Mouse (Mus musculus): ENCODE measurements around the gene Ascl5.

Ascl5 gene

DNA sequence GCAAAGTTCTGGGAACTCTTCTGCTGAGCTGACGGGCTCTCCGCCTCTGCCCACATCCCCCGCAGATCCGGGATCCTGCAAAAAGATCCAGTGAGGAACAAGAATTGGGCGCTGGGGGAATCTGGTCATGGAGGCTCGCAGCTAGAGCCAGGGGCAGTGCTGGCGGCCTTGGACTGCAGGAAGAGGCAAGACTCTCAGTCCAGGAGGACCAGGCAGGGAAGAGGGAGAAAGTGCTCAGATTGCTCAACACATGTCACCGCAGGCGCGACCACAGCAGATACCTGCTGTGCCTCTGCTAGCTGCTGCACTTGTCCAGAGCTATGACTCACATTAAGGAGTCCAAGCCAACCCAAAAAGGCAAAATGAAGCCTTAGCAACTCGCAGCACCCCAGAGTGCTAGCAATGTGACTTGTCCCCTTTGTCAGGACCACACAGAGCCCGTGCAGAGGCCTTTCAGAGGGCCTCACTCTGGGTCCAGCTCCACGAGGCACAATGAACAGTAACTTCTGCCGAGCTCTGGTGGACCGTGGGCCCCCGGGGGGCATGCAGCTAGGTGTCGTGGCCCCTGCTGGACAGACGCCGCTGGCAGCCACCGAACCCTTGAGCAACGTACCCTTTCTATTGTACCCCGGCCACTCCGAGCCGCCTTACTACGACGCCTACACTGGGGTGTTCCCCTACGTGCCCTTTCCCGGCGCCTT lies at the start of gene Ascl5:
TSS of gene Ascl5 (plus strand) at position 493 of the 701 bp plus-strand sequence.
- TF ChIP-seq GATA4 (IDR thresholded peaks at IDR 0.05; ENCODE audit: insufficient replicate concordance, low read length) = no peak

DNA sequence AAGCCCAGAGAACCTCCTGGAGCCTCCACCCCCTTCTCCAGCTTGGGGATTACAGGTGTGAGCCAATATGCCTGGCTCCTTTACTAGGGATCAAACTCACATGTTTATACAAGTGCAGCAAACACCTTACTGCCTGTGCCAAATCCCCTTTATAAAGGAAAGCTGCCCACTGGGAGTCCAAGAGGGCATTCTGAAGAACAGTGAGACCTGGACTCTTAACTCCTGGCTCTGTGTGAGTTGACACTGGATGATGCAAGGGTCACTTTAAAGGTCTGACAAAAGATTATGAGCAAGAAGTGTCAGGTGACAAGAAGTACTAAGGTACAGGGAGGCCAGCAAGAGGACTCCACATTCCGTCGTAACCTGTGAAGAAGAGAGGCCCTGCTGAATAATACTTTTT lies 49.2 kb upstream of the Ascl5 start:
- TF ChIP-seq GATA4 (IDR thresholded peaks at IDR 0.05; ENCODE audit: insufficient replicate concordance, low read length) = no peak

DNA sequence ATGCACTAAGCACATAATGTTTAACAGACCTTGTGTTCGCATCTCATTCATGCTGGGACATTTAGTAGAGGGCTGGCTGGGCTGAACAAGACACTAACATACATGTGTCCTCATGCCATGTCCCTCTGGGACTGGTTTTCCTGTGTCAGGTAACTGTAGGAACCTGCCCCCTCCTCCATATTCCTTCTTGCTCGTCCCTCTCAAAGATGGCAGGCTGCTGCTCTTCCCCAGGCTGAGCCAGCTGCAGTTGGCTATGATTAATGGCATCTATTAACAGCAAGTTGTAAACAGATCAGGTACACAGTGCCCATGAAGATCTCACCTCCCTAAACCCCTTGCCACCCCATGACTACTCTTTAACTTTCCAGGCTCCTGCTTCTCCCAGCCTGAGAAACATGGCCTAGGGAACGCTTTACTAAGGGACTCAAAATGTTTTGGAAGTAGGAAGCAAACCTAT lies 44.3 kb upstream of the Ascl5 start, which contains the start of gene Igfn1:
TSS of gene Igfn1 (minus strand) at position 51 of the 457 bp plus-strand sequence.
- TF ChIP-seq GATA4 (IDR thresholded peaks at IDR 0.05; ENCODE audit: insufficient replicate concordance, low read length) = no peak

DNA sequence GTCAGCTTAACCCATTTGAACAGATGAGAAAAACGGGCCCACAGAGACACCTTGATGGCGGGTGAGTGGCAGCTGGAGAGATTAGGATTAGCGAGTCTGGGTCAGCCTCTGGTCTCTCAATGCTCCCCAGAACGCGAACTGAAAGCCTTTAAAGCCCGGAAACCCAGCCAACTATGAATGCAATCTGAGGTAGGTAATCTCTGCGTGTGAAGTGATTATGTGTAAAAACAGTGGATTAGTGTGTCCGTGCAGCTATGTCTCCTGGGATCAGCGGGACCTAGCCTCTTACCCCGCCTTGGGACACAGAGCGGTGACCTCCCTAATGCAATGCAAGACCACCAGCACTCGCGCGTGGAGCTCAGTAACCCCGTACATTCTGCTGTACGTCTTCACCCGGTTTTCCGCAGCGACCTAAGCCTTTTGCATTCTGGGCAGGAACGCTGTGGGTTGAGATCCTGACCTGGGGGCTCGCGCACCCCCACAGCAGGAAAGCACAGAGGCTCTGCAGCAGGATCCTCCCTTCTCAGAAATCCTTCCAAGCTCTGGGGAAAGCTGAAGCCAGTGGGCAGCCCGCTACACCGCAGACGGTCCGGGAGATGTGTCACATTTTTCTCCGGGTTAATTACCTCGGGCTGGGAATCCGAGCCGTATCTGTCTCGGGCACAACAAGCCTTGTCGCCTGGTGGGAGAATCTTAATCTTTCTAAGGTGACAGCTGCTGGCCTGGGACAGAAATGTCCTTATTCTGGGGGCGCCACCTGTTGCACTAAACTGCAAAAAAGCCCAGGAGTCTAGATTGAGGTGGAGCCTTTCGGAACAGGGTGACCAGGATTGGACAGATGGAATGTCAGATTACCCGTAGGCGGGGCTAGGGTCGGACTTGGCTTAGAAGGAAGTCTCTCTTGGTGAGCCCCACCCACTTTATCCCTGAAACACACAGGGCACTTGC lies 43.1 kb upstream of the Ascl5 start, which contains the start of gene Tmem9:
TSS of gene Tmem9 (plus strand) at position 940 of the 948 bp plus-strand sequence.
- no peak for TF ChIP-seq GATA4 (IDR thresholded peaks at IDR 0.05; ENCODE audit: insufficient replicate concordance, low read length)

DNA sequence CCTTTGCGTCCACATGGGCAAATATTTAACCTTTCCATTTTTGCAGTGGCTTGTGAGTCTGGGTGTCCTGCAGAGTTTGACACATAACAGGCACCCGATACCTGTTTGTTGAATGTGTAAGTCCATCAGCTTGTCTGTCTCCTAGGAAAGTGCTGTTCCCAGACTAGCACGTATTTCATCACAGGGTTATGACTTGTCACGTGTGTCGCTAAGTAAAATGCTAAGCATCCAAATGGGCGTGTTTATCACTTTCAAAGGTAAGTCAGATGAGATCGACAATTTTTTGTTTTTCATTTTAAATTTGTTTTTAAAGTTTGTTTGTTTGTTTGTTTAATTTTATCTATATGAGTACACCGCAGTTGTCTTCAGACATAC lies 42.5 kb upstream of the Ascl5 start:
- TF ChIP-seq GATA4 (IDR thresholded peaks at IDR 0.05; ENCODE audit: insufficient replicate concordance, low read length) = no peak

DNA sequence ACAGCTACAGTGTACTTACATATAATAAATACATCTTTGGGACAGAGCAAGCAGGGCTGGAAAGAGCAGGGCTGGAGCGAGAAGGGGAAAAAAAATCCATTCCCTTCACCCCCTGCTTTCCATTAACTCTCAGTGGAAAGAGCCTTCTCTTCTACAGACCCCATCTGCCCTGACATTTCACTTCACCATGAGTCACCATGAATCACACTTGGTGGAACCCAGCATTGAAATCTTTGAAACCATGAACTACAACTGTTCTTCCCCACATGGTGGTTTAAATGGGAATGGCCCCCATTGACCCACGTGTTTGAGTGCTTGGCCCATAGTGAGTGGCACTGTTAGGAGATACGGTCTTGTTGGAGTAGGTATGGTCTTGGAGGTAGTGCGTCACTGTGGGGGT lies 40.4 kb upstream of the Ascl5 start:
- TF ChIP-seq GATA4 (IDR thresholded peaks at IDR 0.05; ENCODE audit: insufficient replicate concordance, low read length) = no peak

DNA sequence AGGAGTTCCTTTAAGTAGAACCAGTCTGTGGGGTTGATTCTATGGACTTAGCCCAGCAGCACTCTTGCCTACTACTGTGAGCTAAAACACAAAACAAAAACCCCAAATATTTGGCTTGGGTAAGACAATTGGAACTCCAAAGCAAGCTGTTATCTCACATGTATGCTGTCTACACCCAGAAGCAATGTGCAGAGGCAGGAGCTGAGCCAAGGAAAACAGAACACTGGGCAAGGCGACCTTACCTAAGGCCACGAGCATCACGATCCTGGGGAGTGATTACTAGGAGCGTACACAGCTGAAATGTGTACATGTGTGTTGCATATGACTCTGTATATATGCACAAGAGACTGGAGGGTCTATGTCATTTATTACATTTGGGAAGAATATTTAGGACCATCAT lies 37.1 kb upstream of the Ascl5 start:
- no peak for TF ChIP-seq GATA4 (IDR thresholded peaks at IDR 0.05; ENCODE audit: insufficient replicate concordance, low read length)

DNA sequence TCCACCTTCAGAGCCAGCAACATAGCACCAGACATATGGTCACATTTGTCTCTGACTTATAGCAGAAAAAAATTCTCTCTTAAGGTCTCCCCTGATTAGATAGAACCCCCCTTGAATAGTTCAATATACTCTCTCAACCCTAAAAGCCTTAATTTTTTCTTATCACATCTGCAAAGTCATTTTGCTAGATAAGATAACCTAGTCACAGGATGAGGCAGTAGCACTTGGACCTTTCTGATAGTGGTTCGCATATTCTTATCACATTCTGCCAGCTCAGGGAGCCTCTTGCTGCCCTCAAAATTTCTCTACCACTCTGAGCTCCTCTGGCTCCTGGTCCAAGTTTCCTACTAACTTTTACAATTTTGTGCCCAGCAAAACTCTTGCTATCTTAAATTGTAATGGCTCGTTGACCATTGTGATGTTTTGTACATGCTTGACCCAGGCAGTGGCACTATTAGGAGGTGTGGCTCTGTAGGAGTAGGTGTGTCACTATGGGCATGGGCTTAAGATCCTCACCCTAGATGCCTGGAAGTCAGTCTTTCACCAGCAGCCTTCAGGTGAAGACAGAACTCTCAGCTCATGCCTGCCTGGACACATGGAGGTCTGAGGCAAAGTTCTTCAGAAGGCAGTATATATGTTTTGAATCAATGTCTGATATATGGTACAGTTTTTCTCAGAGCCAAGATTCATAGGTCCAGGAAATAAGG lies 35.7 kb upstream of the Ascl5 start:
- no peak for TF ChIP-seq GATA4 (IDR thresholded peaks at IDR 0.05; ENCODE audit: insufficient replicate concordance, low read length)

DNA sequence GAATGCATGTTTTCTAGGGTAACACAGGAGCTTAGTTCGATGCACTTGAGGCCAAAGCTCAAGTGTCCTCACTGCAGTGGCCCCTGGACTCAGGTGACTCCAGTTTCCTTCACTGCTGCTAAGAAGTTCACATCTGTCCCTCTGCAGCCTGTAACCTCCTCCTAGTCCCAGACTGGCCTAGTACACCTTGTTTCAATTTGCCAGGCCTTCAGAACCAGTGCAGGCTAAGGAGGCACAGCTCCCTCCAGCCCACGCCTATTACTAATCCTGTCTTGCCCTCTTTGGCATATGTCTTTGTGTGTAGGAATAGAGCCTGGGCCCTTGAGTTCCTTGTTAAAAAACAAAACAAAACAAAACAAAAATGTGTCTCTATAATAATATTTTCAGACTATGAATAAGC lies 33.3 kb upstream of the Ascl5 start:
- no peak for TF ChIP-seq GATA4 (IDR thresholded peaks at IDR 0.05; ENCODE audit: insufficient replicate concordance, low read length)

DNA sequence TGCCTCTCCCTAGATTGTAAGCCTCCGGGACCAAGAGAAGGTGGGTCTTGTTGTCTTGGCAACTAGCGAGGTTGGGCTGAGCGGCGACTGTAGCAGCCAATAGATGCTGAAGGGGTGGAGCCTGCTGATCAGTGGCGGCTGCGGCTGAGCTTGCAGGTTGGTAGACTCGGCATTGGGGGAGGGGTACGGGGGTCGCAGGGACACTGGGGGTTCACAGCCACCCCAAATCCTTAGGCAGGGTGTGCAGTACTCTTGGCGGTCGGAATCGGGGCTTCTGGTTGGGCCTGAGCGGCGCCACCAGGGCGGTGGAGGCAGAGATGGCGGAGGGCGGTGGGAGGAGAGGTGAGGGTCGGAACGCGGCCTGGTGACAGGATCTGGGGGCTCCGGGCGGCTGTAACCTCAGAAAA lies 32.7 kb upstream of the Ascl5 start:
- no peak for TF ChIP-seq GATA4 (IDR thresholded peaks at IDR 0.05; ENCODE audit: insufficient replicate concordance, low read length)

DNA sequence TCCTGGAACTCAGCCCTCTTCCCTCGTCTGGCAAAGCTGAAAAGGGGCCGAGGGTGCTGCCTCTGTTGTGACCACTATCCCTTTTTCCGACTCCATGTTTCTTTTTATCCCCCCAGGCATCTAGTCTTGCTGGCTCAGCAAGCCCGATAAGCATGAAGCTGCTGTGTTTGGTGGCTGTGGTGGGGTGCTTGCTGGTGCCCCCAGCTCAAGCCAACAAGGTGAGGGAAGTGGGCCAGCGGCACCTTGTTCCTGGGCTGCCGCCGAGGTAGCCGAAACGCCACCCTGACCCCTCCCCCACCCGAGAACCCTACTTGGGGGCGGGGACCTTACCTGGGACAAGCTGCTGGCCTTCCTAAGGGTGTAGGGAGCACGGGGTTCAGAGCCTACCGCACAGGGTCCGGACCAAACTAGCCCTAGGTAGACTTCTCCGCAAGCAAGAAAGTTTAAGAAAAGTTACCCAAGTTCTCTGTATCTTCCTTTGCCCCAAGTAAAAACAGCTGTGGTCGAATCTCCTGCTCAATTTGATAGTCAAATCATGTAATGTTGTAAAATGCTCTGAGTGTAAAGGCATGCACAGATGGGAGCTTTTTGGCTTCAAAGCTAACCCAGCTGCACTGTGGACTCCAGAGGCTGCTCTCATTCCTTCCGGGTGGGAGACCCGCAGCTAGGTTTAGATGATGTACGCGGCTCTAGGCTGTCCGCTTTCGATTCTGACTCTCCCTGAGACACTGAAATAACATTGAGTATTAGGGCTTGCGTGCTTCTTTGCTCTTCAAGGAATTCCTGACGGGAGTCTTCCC lies 32.0 kb upstream of the Ascl5 start:
- no peak for TF ChIP-seq GATA4 (IDR thresholded peaks at IDR 0.05; ENCODE audit: insufficient replicate concordance, low read length)

DNA sequence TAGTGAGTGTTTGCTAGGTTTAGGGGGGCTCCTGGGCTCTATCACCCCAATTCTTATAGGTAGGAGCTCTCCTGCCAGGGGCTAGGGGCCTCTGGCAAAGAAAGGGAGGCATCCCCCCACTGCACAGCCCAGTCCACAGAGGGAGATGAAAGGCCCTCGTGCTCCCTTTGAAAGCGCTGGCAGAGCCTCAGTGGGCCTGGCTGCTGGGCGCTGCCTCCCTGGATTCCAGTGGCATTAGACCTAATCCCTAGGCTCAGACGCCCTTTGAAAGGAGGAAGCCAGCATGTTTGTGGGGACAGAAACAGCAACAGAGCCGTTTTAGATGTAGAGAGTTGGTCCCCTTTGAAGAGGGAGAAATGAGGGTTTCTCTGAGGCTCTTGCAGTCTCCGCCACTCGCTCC lies 20.4 kb upstream of the Ascl5 start:
- no peak for TF ChIP-seq GATA4 (IDR thresholded peaks at IDR 0.05; ENCODE audit: insufficient replicate concordance, low read length)

DNA sequence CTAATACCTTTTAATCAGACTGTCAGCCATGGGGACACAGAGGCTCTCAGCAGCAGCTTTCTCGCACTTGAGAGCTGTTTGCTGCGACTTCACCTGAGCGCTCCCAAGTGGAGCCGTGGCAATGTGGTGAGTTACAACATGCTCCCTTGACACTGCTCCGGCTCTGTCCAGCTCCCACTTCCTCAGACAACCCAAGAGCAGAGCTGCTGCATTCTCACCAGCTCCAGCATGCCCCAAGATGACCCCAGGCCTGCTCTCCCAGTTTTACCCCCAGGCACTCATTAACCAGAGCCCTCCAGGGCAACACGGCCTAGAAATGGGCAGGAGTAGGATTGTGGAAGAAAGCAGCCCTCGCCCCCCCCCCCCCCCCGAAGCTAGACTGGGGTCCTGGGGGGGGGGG lies 18.9 kb upstream of the Ascl5 start:
- no peak for TF ChIP-seq GATA4 (IDR thresholded peaks at IDR 0.05; ENCODE audit: insufficient replicate concordance, low read length)

DNA sequence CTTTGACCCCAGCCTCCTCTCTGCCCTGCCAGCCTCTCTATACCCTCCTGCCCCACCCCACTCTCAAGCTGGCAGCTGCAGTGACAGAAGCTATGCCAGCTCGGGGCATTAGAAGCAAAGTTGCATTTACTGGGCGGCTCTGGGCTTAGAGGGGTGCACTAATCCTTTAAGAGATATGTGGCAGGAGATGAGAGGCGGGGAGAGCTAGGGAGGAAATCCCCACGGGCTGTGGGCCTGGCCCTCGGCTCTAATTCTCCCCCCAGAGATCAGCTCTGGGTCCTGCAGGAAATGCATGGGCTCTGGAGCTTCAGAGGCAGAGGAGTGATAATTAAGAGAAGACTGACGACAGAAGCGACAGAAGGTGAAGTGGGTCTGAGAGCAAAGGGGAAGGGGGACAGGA lies 17.6 kb upstream of the Ascl5 start:
- TF ChIP-seq GATA4 (IDR thresholded peaks at IDR 0.05; ENCODE audit: insufficient replicate concordance, low read length) = no peak

Measured in liver, adult (tissue).